Mouse (Mus musculus) G1E (cell line): ENCODE measurements around the gene Acot12.

Source experiments
- CTCF ChIP-seq: IDR thresholded peaks from 2 replicates; pipeline ENCODE4 v1.5.1; 2012; ENCODE audit warnings: low read depth, low read length, inconsistent platforms, mixed read lengths
- GATA1 ChIP-seq: IDR thresholded peaks from 2 replicates; pipeline ENCODE4 v1.6.1; 2012; ENCODE audit warnings: borderline replicate concordance, low read length, inconsistent platforms, mixed read lengths
- POLR2AphosphoS5 ChIP-seq: IDR thresholded peaks from 2 replicates; pipeline ENCODE4 v1.6.1; 2012; ENCODE audit warnings: low read depth, low read length, inconsistent platforms; ENCODE audit not compliant: insufficient replicate concordance
- TAL1 ChIP-seq: conservative IDR thresholded peaks from 2 replicates; pipeline ENCODE4 v1.6.1; 2012; ENCODE audit warnings: low read depth, low read length, inconsistent platforms, mixed read lengths

- TF ChIP-seq GATA1 (no peak), CTCF (no peak), TAL1 (no peak), POLR2AphosphoS5 (no peak)
These were observed 38.6 kb downstream of the Acot12 start for GRCm38 (mm10) chr13:91779892-91780291.
